Mouse (Mus musculus): ENCODE data around the gene Rpl19. TPM values are rescaled to one million over a fixed set of nuclear protein-coding genes. Genes with fewer than 3 reads are reported as not detected.
A peak's percentile ranks its signal among the peaks of the same experiment; 100 is the strongest.

Rpl19 gene
- polyA plus RNA-seq, 1 experiment from 2014 or later: 863 TPM

DNA sequence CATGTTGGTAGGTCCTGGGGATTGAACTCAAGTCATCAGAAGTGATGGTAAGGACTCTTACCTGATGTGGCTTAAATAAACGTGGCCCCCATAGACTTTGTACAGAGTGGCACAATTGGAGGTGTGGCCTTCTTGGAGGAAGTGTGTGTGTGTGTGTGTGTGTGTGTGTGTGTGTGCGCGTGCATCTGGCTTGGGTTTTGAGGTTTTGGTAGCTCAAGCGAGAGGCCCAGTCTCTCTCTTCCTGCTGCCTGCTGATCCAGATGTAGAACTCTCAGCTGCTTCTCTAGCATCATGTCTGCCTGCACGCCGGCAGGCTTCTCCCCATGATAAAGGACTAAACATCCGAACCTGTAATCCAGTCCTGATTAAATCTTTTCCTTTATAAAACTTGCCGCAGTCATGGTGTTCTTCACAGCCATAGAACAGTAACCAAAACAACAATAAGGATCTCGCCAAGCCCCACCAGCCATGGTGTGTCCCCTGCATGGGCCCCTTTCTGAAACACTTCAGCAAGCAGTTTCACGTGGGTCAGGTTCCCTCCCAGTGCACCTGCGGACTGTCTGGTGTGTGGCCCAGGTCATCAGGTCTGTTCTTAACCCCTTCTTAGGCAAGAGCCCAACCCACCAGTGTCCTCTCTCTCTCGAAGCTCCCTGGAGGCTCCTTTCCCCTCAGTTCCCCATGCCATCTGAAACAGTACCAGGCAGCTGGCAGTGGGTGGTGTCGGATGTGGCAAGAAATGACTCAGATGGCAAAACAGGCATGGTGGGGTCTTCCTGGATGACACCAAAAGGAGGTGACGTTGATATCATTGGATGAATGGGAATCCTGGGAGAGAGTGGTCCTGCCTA, 23.4 kb downstream of the Rpl19 start:
- TF ChIP-seq CTCF (IDR thresholded peaks at IDR 0.05; ENCODE audit: low read depth) (no peak), EP300 (optimal IDR thresholded peaks at IDR 0.05) (no peak)
- ATAC-seq (ENCODE audit: low FRiP score, low TSS enrichment): no peak
- WGBS: 58% methylated on average over 14 of the region's 14 CpGs
- Histone ChIP-seq H3K9me3 (ENCODE audit: control insufficient read depth, low read length) (no peaks in the 10 kb centered on the region), H3K27me3 (ENCODE audit: control insufficient read depth, insufficient read depth, low read length) (no peaks in the 10 kb centered on the region; the same call in none of the 2 replicates), H3K4me2 (replicated peaks; ENCODE audit: low read depth) (no peak overlapping the region), H3K4me1 (replicated peaks; ENCODE audit: control insufficient read depth, insufficient read depth) (0 out of 2 replicates have a peak, but pooled peaks cover 2% of the 10 kb centered on the region), H3K4me3 (ENCODE audit: low read depth, low read length) (no peak overlapping the region), H3K36me3 (ENCODE audit: control insufficient read depth, insufficient read depth, low read length) (no peaks in the 10 kb centered on the region), H3K27ac (replicated peaks) (no peak overlapping the region), H3K9ac (ENCODE audit: low read length) (no peak overlapping the region)
- no peak for DNase-seq (ENCODE audit: low spot score)

DNA sequence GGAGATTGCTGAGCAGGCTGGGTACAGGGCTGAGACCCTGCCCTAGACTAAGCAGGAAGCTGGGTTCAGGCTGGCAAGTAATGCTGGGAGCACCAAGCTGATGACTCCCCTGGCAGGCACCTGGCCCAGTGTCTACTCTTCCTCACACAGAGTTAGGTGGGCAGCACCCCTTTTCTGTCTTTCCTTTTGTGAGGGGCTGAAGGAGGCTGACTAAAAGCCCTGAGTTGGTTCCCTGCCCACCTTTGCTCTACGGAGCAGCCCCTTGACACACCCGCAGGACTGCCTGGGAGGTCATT, 24.0 kb downstream of the Rpl19 start:
- 14% methylated on average over 2 of the region's 2 CpGs for WGBS
- Histone ChIP-seq H3K36me3 (ENCODE audit: control insufficient read depth, insufficient read depth, low read length) (no peaks in the 10 kb centered on the region), H3K4me2 (replicated peaks; ENCODE audit: low read depth) (no peak overlapping the region), H3K27me3 (ENCODE audit: control insufficient read depth, insufficient read depth, low read length) (no peaks in the 10 kb centered on the region; the same call in none of the 2 replicates), H3K9me3 (ENCODE audit: control insufficient read depth, low read length) (no peaks in the 10 kb centered on the region), H3K9ac (ENCODE audit: low read length) (no peak overlapping the region), H3K4me3 (ENCODE audit: low read depth, low read length) (no peak overlapping the region), H3K27ac (replicated peaks) (no peak overlapping the region), H3K4me1 (replicated peaks; ENCODE audit: control insufficient read depth, insufficient read depth) (0 out of 2 replicates have a peak, but pooled peaks cover 2% of the 10 kb centered on the region)
- ATAC-seq (ENCODE audit: low FRiP score, low TSS enrichment): no peak
- TF ChIP-seq CTCF (IDR thresholded peaks at IDR 0.05; ENCODE audit: low read depth) (no peak), EP300 (optimal IDR thresholded peaks at IDR 0.05) (no peak)
- no peak for DNase-seq (ENCODE audit: low spot score)

DNA sequence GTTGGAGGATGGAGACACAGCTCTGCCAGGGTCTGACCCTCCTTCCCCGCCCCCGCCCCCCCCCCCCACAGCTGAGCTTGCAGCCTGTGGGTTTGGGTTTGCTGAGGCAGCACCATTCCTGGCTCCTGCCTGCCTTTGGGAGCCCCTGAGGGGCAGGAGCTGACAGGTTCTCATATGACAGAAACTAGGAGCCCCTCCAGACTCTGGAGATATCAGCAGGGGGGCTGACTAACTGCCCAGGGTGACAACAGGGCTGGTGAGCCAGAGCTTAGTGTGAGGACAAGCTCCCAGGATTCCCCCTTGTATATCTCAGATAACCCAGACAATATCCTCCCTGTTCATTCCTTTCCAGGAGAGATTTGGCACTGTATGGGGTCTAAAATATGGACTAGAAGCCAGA, 24.4 kb downstream of the Rpl19 start:
- no peak for DNase-seq (ENCODE audit: low spot score)
- Histone ChIP-seq H3K27me3 (ENCODE audit: control insufficient read depth, insufficient read depth, low read length) (no peaks in the 10 kb centered on the region; the same call in none of the 2 replicates), H3K27ac (replicated peaks) (no peak overlapping the region), H3K36me3 (ENCODE audit: control insufficient read depth, insufficient read depth, low read length) (no peaks in the 10 kb centered on the region), H3K9ac (ENCODE audit: low read length) (no peak overlapping the region), H3K9me3 (ENCODE audit: control insufficient read depth, low read length) (no peaks in the 10 kb centered on the region), H3K4me3 (ENCODE audit: low read depth, low read length) (no peak overlapping the region), H3K4me2 (replicated peaks; ENCODE audit: low read depth) (no peak overlapping the region), H3K4me1 (replicated peaks; ENCODE audit: control insufficient read depth, insufficient read depth) (0 out of 2 replicates have a peak, but pooled peaks cover 2% of the 10 kb centered on the region)
- no peak for TF ChIP-seq EP300 (optimal IDR thresholded peaks at IDR 0.05)
- no peak for TF ChIP-seq CTCF (IDR thresholded peaks at IDR 0.05; ENCODE audit: low read depth)
- ATAC-seq (ENCODE audit: low FRiP score, low TSS enrichment): no peak
- 54% methylated on average over 2 of the region's 2 CpGs for WGBS

DNA sequence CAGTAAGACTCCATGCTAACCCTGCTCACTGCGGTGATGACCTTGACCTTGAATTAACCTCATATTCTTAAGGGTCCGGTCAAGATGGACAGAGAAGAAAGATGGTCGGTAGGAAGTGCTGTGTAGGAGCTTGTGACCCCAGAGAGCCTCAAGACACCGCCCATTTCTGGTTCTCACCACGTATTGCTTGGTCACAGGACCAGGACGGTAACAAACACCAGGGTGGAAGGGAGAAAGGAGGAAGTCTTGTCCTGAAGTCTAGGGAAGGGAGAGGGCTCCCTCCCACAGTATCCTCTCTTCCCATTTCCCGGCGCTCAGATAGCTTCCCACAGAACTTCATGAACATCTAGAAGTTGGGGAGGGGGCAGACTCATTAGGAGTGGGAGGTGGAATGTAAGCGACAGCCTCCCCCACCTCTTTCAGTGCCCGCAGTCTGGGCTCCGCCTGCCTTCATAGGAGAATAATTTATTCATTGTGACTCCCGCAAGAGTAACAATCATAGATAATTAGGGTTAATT, 25.2 kb downstream of the Rpl19 start:
- no peak for TF ChIP-seq CTCF (IDR thresholded peaks at IDR 0.05; ENCODE audit: low read depth)
- no peak for TF ChIP-seq EP300 (optimal IDR thresholded peaks at IDR 0.05)
- no peak for DNase-seq (ENCODE audit: low spot score)
- H3K9ac ChIP-seq (ENCODE audit: low read length): peak overlapping the region; percentile 41
- no peak overlapping the region for H3K27ac ChIP-seq (replicated peaks)
- peak overlapping the region; percentile 71 for H3K4me2 ChIP-seq (replicated peaks; ENCODE audit: low read depth)
- no peak for ATAC-seq (ENCODE audit: low FRiP score, low TSS enrichment)
- no peaks in the 10 kb centered on the region; the same call in none of the 2 replicates for H3K27me3 ChIP-seq (ENCODE audit: control insufficient read depth, insufficient read depth, low read length)
- no peaks in the 10 kb centered on the region for H3K9me3 ChIP-seq (ENCODE audit: control insufficient read depth, low read length)
- WGBS: 11% methylated on average over 12 of the region's 12 CpGs
- peak overlapping the region; percentile 40 for H3K4me3 ChIP-seq (ENCODE audit: low read depth, low read length)
- H3K36me3 ChIP-seq (ENCODE audit: control insufficient read depth, insufficient read depth, low read length): no peaks in the 10 kb centered on the region
- H3K4me1 ChIP-seq (replicated peaks; ENCODE audit: control insufficient read depth, insufficient read depth): 0 out of 2 replicates have a peak, but pooled peaks cover 2% of the 10 kb centered on the region

GRCm38 (mm10) chr11:98052129-98052988, 25.8 kb downstream of the Rpl19 start:
- H3K9me3 ChIP-seq (ENCODE audit: control insufficient read depth, low read length): no peaks in the 10 kb centered on the region
- ATAC-seq (ENCODE audit: low FRiP score, low TSS enrichment) (peak; percentile 21; the same call in 1 of the 2 replicates), DNase-seq (ENCODE audit: low spot score) (peak; percentile 42)

More at GRCm38 (mm10) chr11:98052129-98052988, 25.8 kb downstream of the Rpl19 start:
- Histone ChIP-seq H3K4me3 (ENCODE audit: low read depth, low read length) (peak overlapping the region; percentile 40), H3K27ac (replicated peaks) (no peak overlapping the region), H3K36me3 (ENCODE audit: control insufficient read depth, insufficient read depth, low read length) (no peaks in the 10 kb centered on the region), H3K9ac (ENCODE audit: low read length) (peak overlapping the region; percentile 41), H3K27me3 (ENCODE audit: control insufficient read depth, insufficient read depth, low read length) (no peaks in the 10 kb centered on the region; the same call in none of the 2 replicates), H3K4me2 (replicated peaks; ENCODE audit: low read depth) (peak overlapping the region; percentile 71), H3K4me1 (replicated peaks; ENCODE audit: control insufficient read depth, insufficient read depth) (0 out of 2 replicates have a peak, but pooled peaks cover 2% of the 10 kb centered on the region)
- TF ChIP-seq EP300 (optimal IDR thresholded peaks at IDR 0.05) (no peak), CTCF (IDR thresholded peaks at IDR 0.05; ENCODE audit: low read depth) (no peak)
- WGBS: under 1% methylated on average over 80 of the region's 83 CpGs
